Mouse (Mus musculus) skeletal muscle tissue, adult 2 months (tissue): ENCODE measurements around the gene Ggct.

ENCODE experiments used
- DNase-seq: peaks from one replicate; pipeline ENCODE4 v3.0.0-alpha.2; 2012; ENCODE audit warnings: low read depth, low spot score

Gene Ggct

GRCm38 (mm10) chr6:54992734-54993260 lies at the start of gene Ggct:
Ggct (minus strand) TSS chr6:54992950.
- peak; percentile 97 for DNase-seq

- DNase-seq, result no peak
Measured at GRCm38 (mm10) chr6:55040031-55040430, 47.3 kb upstream of the Ggct start.

GRCm38 (mm10) chr6:55039446-55039783 lies 46.7 kb upstream of the Ggct start:
- no peak for DNase-seq

- no peak for DNase-seq
Measured at GRCm38 (mm10) chr6:55038671-55039445, 46.1 kb upstream of the Ggct start.

- DNase-seq, result peak; percentile 85
Measured at GRCm38 (mm10) chr6:55037799-55038670, 45.3 kb upstream of the Ggct start, which contains the start of gene Gars. Gars (plus strand) TSS chr6:55038007.

GRCm38 (mm10) chr6:55036731-55037130 lies 44.0 kb upstream of the Ggct start:
- DNase-seq, result no peak

GRCm38 (mm10) chr6:55027642-55028041 lies 34.9 kb upstream of the Ggct start:
- DNase-seq, result no peak

GRCm38 (mm10) chr6:55021806-55022205 lies 29.1 kb upstream of the Ggct start:
- DNase-seq, result no peak

GRCm38 (mm10) chr6:55018417-55018816 lies 25.7 kb upstream of the Ggct start:
- DNase-seq, result no peak

- DNase-seq, result peak; percentile 71
Measured at GRCm38 (mm10) chr6:55016710-55017583, 24.2 kb upstream of the Ggct start.

GRCm38 (mm10) chr6:55016236-55016635 lies 23.5 kb upstream of the Ggct start:
- DNase-seq, result no peak

- DNase-seq, result no peak
Measured at GRCm38 (mm10) chr6:55014184-55014583, 21.4 kb upstream of the Ggct start.

- no peak for DNase-seq
Measured at GRCm38 (mm10) chr6:55012516-55012915, 19.8 kb upstream of the Ggct start.

- no peak for DNase-seq
Measured at GRCm38 (mm10) chr6:55010330-55011091, 17.8 kb upstream of the Ggct start.

- DNase-seq, result no peak
Measured at GRCm38 (mm10) chr6:55009391-55010230, 16.9 kb upstream of the Ggct start.

- DNase-seq, result no peak
Measured at GRCm38 (mm10) chr6:55008401-55008800, 15.7 kb upstream of the Ggct start.

- no peak for DNase-seq
Measured at GRCm38 (mm10) chr6:55003559-55003958, 10.8 kb upstream of the Ggct start.

- DNase-seq, result no peak
Measured at GRCm38 (mm10) chr6:55002438-55002837, 9.7 kb upstream of the Ggct start.

GRCm38 (mm10) chr6:55001320-55001719 lies 8.6 kb upstream of the Ggct start:
- no peak for DNase-seq

- DNase-seq, result no peak
Measured at GRCm38 (mm10) chr6:54997726-54998125, 5.0 kb upstream of the Ggct start.
